27 mouse cellular contexts compared by ENCODE assay signal in genomic region chr14:77895951-77896350, GRCm38 (mm10). TPM values are rescaled to one million over a fixed set of nuclear protein-coding genes. Genes with fewer than 3 reads are reported as not detected.
A peak's percentile ranks its signal among the peaks of the same experiment; 100 is the strongest.
DNase-seq lines count a peak whose midpoint lies in the region; ATAC-seq lines count a peak whose summit lies in the region.
"Had no signal": no experiment of that assay in that cellular context is flagged by ENCODE, and none has a peak within 500 bp of the region (broad histone marks: within the 10 kb centered on the region; RNA-seq: fewer than 3 reads in every experiment).

No protein-coding gene starts in this region.

- H3K9me3 ChIP-seq in hindbrain, embryonic 11.5 days (ENCODE audit: control insufficient read depth, low read length), result no peaks in the 10 kb centered on the region
- no peaks in the 10 kb centered on the region for H3K9me3 ChIP-seq in hindbrain, embryonic 14.5 days (ENCODE audit: control insufficient read depth, low read length)
- H3K9me3 ChIP-seq: embryonic facial prominence, embryonic 10.5 days; embryonic facial prominence, embryonic 13.5 days; forebrain, embryonic 12.5 days; forebrain, embryonic 15.5 days; heart, embryonic 15.5 days; hindbrain, embryonic 10.5 days; hindbrain, embryonic 15.5 days had no signal

- peak; percentile 26 for DNase-seq in adrenal gland, postnatal 10 days
- DNase-seq in adrenal gland, adult 18-20 months (ENCODE audit: low spot score in 2 of 2), result no peak
- DNase-seq in hindbrain, embryonic 11.5 days (ENCODE audit: low spot score), result peak; percentile 20
- no peak for DNase-seq in hindbrain, embryonic 14.5 days (ENCODE audit: low spot score)
- peak; percentile 60 for DNase-seq in adipocyte (ENCODE audit: low spot score)
- DNase-seq in spleen, adult 18-20 months, result no peak
- DNase-seq: adrenal gland, adult 2 months; adrenal gland, postnatal 25 days; cerebellum, adult 18-20 months; cerebellum, adult 9-10 months; cerebellum, postnatal 25 days; gastrocnemius, postnatal 25 days; heart, adult 18-20 months; heart, postnatal 10 days; heart, postnatal 36 days had no signal

- no peaks in the 10 kb centered on the region for H3K36me3 ChIP-seq in hindbrain, embryonic 11.5 days (ENCODE audit: control insufficient read depth, insufficient read depth, low read length)
- H3K36me3 ChIP-seq in hindbrain, embryonic 14.5 days (replicated peaks; ENCODE audit: control insufficient read depth, insufficient read depth), result no peaks in the 10 kb centered on the region
- H3K36me3 ChIP-seq: embryonic facial prominence, embryonic 10.5 days; embryonic facial prominence, embryonic 13.5 days; forebrain, embryonic 12.5 days; forebrain, embryonic 15.5 days; heart, embryonic 12.5 days; heart, embryonic 15.5 days; hindbrain, embryonic 10.5 days; hindbrain, embryonic 15.5 days had no signal

- H3K27me3 ChIP-seq in hindbrain, embryonic 11.5 days (ENCODE audit: control insufficient read depth, insufficient read depth, low read length), result no peaks in the 10 kb centered on the region
- no peaks in the 10 kb centered on the region for H3K27me3 ChIP-seq in hindbrain, embryonic 14.5 days (ENCODE audit: control insufficient read depth, insufficient read depth, low read length)
- H3K27me3 ChIP-seq: embryonic facial prominence, embryonic 13.5 days; forebrain, embryonic 12.5 days; forebrain, embryonic 15.5 days; heart, embryonic 12.5 days; heart, embryonic 15.5 days; hindbrain, embryonic 15.5 days had no signal

- no peak overlapping the region for H3K4me3 ChIP-seq in hindbrain, embryonic 11.5 days (ENCODE audit: low read depth, low read length)
- H3K4me3 ChIP-seq in hindbrain, embryonic 14.5 days (replicated peaks; ENCODE audit: low read length), result no peak overlapping the region
- H3K4me3 ChIP-seq: embryonic facial prominence, embryonic 10.5 days; embryonic facial prominence, embryonic 13.5 days; erythroblast, embryonic 14.5 days; forebrain, embryonic 12.5 days; forebrain, embryonic 15.5 days; heart, embryonic 12.5 days; heart, embryonic 15.5 days; hindbrain, embryonic 10.5 days; hindbrain, embryonic 15.5 days had no signal

- WGBS in hindbrain, embryonic 11.5 days, result 82% methylated on average over 3 of the region's 3 CpGs
- 82% methylated on average over 3 of the region's 3 CpGs for WGBS in hindbrain, embryonic 14.5 days

- H3K27ac ChIP-seq in hindbrain, embryonic 11.5 days (ENCODE audit: low read depth, low read length), result no peak overlapping the region
- H3K27ac ChIP-seq in hindbrain, embryonic 14.5 days, result no peak overlapping the region
- H3K27ac ChIP-seq: embryonic facial prominence, embryonic 10.5 days; embryonic facial prominence, embryonic 13.5 days; forebrain, embryonic 12.5 days; forebrain, embryonic 15.5 days; heart, embryonic 15.5 days; hindbrain, embryonic 10.5 days; hindbrain, embryonic 15.5 days had no signal

- H3K4me2 ChIP-seq in hindbrain, embryonic 11.5 days (replicated peaks; ENCODE audit: low read depth, low read length), result no peak overlapping the region
- H3K4me2 ChIP-seq in hindbrain, embryonic 14.5 days (replicated peaks), result no peak overlapping the region
- H3K4me2 ChIP-seq: embryonic facial prominence, embryonic 13.5 days; forebrain, embryonic 12.5 days; forebrain, embryonic 15.5 days; heart, embryonic 12.5 days; heart, embryonic 15.5 days; hindbrain, embryonic 15.5 days had no signal

- no peaks in the 10 kb centered on the region for H3K4me1 ChIP-seq in hindbrain, embryonic 11.5 days (replicated peaks; ENCODE audit: control insufficient read depth, insufficient read depth, low read length)
- no peaks in the 10 kb centered on the region for H3K4me1 ChIP-seq in hindbrain, embryonic 14.5 days (replicated peaks; ENCODE audit: control insufficient read depth, insufficient read depth, low read length)
- H3K4me1 ChIP-seq: embryonic facial prominence, embryonic 10.5 days; embryonic facial prominence, embryonic 13.5 days; forebrain, embryonic 12.5 days; forebrain, embryonic 15.5 days; heart, embryonic 12.5 days; heart, embryonic 15.5 days; hindbrain, embryonic 10.5 days; hindbrain, embryonic 15.5 days had no signal

- no peak overlapping the region for H3K9ac ChIP-seq in hindbrain, embryonic 11.5 days (ENCODE audit: low read depth, low read length)
- H3K9ac ChIP-seq in hindbrain, embryonic 14.5 days, result no peak overlapping the region
- H3K9ac ChIP-seq: embryonic facial prominence, embryonic 13.5 days; forebrain, embryonic 12.5 days; forebrain, embryonic 15.5 days; heart, embryonic 12.5 days; heart, embryonic 15.5 days; hindbrain, embryonic 15.5 days had no signal

- no peak for ATAC-seq in hindbrain, embryonic 11.5 days (ENCODE audit: low FRiP score)
- no peak for ATAC-seq in hindbrain, embryonic 14.5 days (ENCODE audit: low FRiP score)
- ATAC-seq: activated CD4-positive, CD25-positive, alpha-beta regulatory T cell, adult 4 months; forebrain, embryonic 15.5 days; intestine, postnatal 0 days had no signal

RNA-seq across cellular contexts. Expression of gene Epsti1, which starts 8.1 kb away (rescaled TPM):
- total RNA-seq in adrenal gland, postnatal 10 days (2021), result 1 to 10 TPM; 2.2 to 3.9 TPM
- total RNA-seq in adrenal gland, adult 18-20 months (2021), result 1 to 10 TPM; 2.2 to 2.5 TPM
- polyA plus RNA-seq in hindbrain, embryonic 11.5 days (2014; fragmentation: Nextera tagmentation; extraction: Ambion mirVana), result 0.23 and 0.31 TPM in 2 replicates
- 0.14 and 0.33 TPM in 2 replicates for polyA plus RNA-seq in hindbrain, embryonic 14.5 days (2014; fragmentation: Nextera tagmentation; extraction: Ambion mirVana)
- total RNA-seq: ES-E14 had no signal

RNA-seq across cellular contexts. Expression of gene Dnajc15, which starts 21.0 kb away (rescaled TPM):
- total RNA-seq in adrenal gland, postnatal 10 days (2021), result 100 to 1,000 TPM; 493 to 514 TPM
- total RNA-seq in adrenal gland, adult 18-20 months (2021), result 100 to 1,000 TPM; 345 to 346 TPM
- 105 and 108 TPM in 2 replicates for polyA plus RNA-seq in hindbrain, embryonic 11.5 days (2014; fragmentation: Nextera tagmentation; extraction: Ambion mirVana)
- 90.3 and 95.3 TPM in 2 replicates for polyA plus RNA-seq in hindbrain, embryonic 14.5 days (2014; fragmentation: Nextera tagmentation; extraction: Ambion mirVana)

Comparison
In these comparisons a context has a peak if more than half of its experiments do, and no peak if none do; other contexts are left out.
1. DNase-seq: peak in adrenal gland, postnatal 10 days (single experiment), hindbrain, embryonic 11.5 days (single experiment) and adipocyte (single experiment); none in adrenal gland, adult 18-20 months (0 of 2), hindbrain, embryonic 14.5 days (single experiment) and spleen, adult 18-20 months (0 of 2).